Mouse (Mus musculus) splenic B cell, adult 2 months (primary cell): ENCODE data around the gene Ccdc12.
A peak's percentile ranks its signal among the peaks of the same experiment; 100 is the strongest.

Source experiments
- DNase-seq: peaks from one replicate; pipeline ENCODE4 v3.0.0-alpha.2; 2011; ENCODE audit warnings: low read depth, low spot score
- H3K27me3 ChIP-seq: 2 replicates; pipeline ENCODE4 v1.6.1; 2012; ENCODE audit warnings: mild to moderate bottlenecking, low read length, moderate library complexity, mixed read lengths; ENCODE audit not compliant: control insufficient read depth, poor library complexity, insufficient read depth, severe bottlenecking
- H3K36me3 ChIP-seq: 2 replicates; pipeline ENCODE4 v1.6.1; 2012; ENCODE audit warnings: mild to moderate bottlenecking, low read length, moderate library complexity, mixed read lengths; ENCODE audit not compliant: control insufficient read depth, poor library complexity, insufficient read depth, severe bottlenecking

Ccdc12 gene

GRCm38 (mm10) chr9:110655651-110656007, 674 bp upstream of the Ccdc12 start:
- no peaks in the 10 kb centered on the region for H3K36me3 ChIP-seq
- no peaks in the 10 kb centered on the region for H3K27me3 ChIP-seq
- no peak for DNase-seq

- no peaks in the 10 kb centered on the region; the same call in 1 of the 2 replicates for H3K36me3 ChIP-seq
- DNase-seq, result peak; percentile 74
- no peaks in the 10 kb centered on the region for H3K27me3 ChIP-seq
These were observed 1.3 kb downstream of the Ccdc12 start for GRCm38 (mm10) chr9:110657474-110658078.

GRCm38 (mm10) chr9:110659521-110659920, 3.2 kb downstream of the Ccdc12 start:
- DNase-seq, result no peak
- no peaks in the 10 kb centered on the region for H3K27me3 ChIP-seq
- no peaks in the 10 kb centered on the region; the same call in 1 of the 2 replicates for H3K36me3 ChIP-seq

- no peaks in the 10 kb centered on the region; the same call in 1 of the 2 replicates for H3K36me3 ChIP-seq
- H3K27me3 ChIP-seq, result no peaks in the 10 kb centered on the region
- DNase-seq, result no peak
These were observed 3.9 kb downstream of the Ccdc12 start for GRCm38 (mm10) chr9:110660208-110660607.

GRCm38 (mm10) chr9:110660856-110661612, 4.7 kb downstream of the Ccdc12 start:
- Histone ChIP-seq H3K27me3 (no peaks in the 10 kb centered on the region), H3K36me3 (no peaks in the 10 kb centered on the region; the same call in 1 of the 2 replicates)
- no peak for DNase-seq

- Histone ChIP-seq H3K27me3 (no peaks in the 10 kb centered on the region), H3K36me3 (no peaks in the 10 kb centered on the region; the same call in 1 of the 2 replicates)
- no peak for DNase-seq
These were observed 6.5 kb downstream of the Ccdc12 start for GRCm38 (mm10) chr9:110662844-110663243.

GRCm38 (mm10) chr9:110665912-110666311, 9.6 kb downstream of the Ccdc12 start:
- Histone ChIP-seq H3K27me3 (no peaks in the 10 kb centered on the region), H3K36me3 (no peaks in the 10 kb centered on the region; the same call in none of the 2 replicates)
- DNase-seq, result peak; percentile 58

GRCm38 (mm10) chr9:110666374-110666773, 10.1 kb downstream of the Ccdc12 start:
- DNase-seq, result no peak
- Histone ChIP-seq H3K27me3 (no peaks in the 10 kb centered on the region), H3K36me3 (no peaks in the 10 kb centered on the region; the same call in none of the 2 replicates)

GRCm38 (mm10) chr9:110667219-110667836, 11.0 kb downstream of the Ccdc12 start:
- no peaks in the 10 kb centered on the region; the same call in 1 of the 2 replicates for H3K36me3 ChIP-seq
- DNase-seq, result no peak
- no peaks in the 10 kb centered on the region for H3K27me3 ChIP-seq

GRCm38 (mm10) chr9:110668601-110669293, 12.4 kb downstream of the Ccdc12 start:
- no peak for DNase-seq
- Histone ChIP-seq H3K27me3 (no peaks in the 10 kb centered on the region), H3K36me3 (no peaks in the 10 kb centered on the region; the same call in 1 of the 2 replicates)

GRCm38 (mm10) chr9:110669785-110670184, 13.5 kb downstream of the Ccdc12 start:
- H3K36me3 ChIP-seq, result no peaks in the 10 kb centered on the region; the same call in 1 of the 2 replicates
- H3K27me3 ChIP-seq, result no peaks in the 10 kb centered on the region
- no peak for DNase-seq

GRCm38 (mm10) chr9:110672462-110673106, 16.3 kb downstream of the Ccdc12 start:
- no peaks in the 10 kb centered on the region; the same call in 1 of the 2 replicates for H3K36me3 ChIP-seq
- DNase-seq, result peak; percentile 60
- no peaks in the 10 kb centered on the region for H3K27me3 ChIP-seq

GRCm38 (mm10) chr9:110673107-110673752, 16.9 kb downstream of the Ccdc12 start:
- no peak for DNase-seq
- no peaks in the 10 kb centered on the region; the same call in 1 of the 2 replicates for H3K36me3 ChIP-seq
- H3K27me3 ChIP-seq, result no peaks in the 10 kb centered on the region

- peak; percentile 54 for DNase-seq
- no peaks in the 10 kb centered on the region for H3K27me3 ChIP-seq
- H3K36me3 ChIP-seq, result no peaks in the 10 kb centered on the region
These were observed 20.2 kb downstream of the Ccdc12 start for GRCm38 (mm10) chr9:110676492-110676911.
